Mouse (Mus musculus) lung, embryonic 15.5 days (tissue): ENCODE data around the gene P4ha1. TPM values are rescaled to one million over a fixed set of nuclear protein-coding genes. Genes with fewer than 3 reads are reported as not detected.
"Not testable (repeated sequence)": the region's sequence is repeated elsewhere in the genome, so short reads cannot be mapped to it uniquely, and the experiment has no call there.

Experiments
- ATAC-seq: fragments of 200-750 bp; cut with Nextera tagmentation; 2 replicates; pipeline ENCODE4 v1.8.0; 2017; ENCODE audit warnings: moderate number of reproducible peaks, borderline replicate concordance; ENCODE audit not compliant: low FRiP score, low TSS enrichment; ENCODE audit errors: extremely low read depth
- H3K27ac ChIP-seq: fragments of 300-500 bp; sonication (generic); 2 replicates; pipeline ENCODE4 v1.5.1; 2015; ENCODE audit warnings: moderate library complexity, mild to moderate bottlenecking, inconsistent platforms
- H3K27me3 ChIP-seq: fragments of 300-500 bp; sonication (generic); 2 replicates; pipeline ENCODE4 v1.6.1; 2015; ENCODE audit warnings: inconsistent platforms
- H3K36me3 ChIP-seq: fragments of 300-500 bp; sonication (generic); 2 replicates; pipeline ENCODE4 v1.6.1; 2015; ENCODE audit warnings: inconsistent platforms
- H3K4me1 ChIP-seq: fragments of 300-500 bp; sonication (generic); 2 replicates; pipeline ENCODE4 v1.6.1; 2015; ENCODE audit warnings: inconsistent platforms
- H3K4me2 ChIP-seq: fragments of 300-500 bp; sonication (generic); 2 replicates; pipeline ENCODE4 v1.6.1; 2015; ENCODE audit warnings: inconsistent platforms, mild to moderate bottlenecking, moderate library complexity
- H3K4me3 ChIP-seq: fragments of 300-500 bp; sonication (generic); 2 replicates; pipeline ENCODE4 v1.5.1; 2015; ENCODE audit warnings: mild to moderate bottlenecking, inconsistent platforms
- H3K9ac ChIP-seq: fragments of 300-500 bp; sonication (generic); 2 replicates; pipeline ENCODE4 v1.6.1; 2015; ENCODE audit warnings: inconsistent platforms
- H3K9me3 ChIP-seq: fragments of 300-500 bp; sonication (generic); 2 replicates; pipeline ENCODE4 v1.6.1; 2016; ENCODE audit warnings: inconsistent platforms
- WGBS: fragments of 180-500 bp; shearing (Covaris S2); methylation state at CpG from one replicate; pipeline ENCODE4 v1.1.7; 2015; 5-methylcytosine and 5-hydroxymethylcytosine counted together
- polyA plus RNA-seq: library from polyadenylated mRNA; unstranded; fragments of >200 nt; fragmentation: Nextera tagmentation; extraction: Ambion mirVana; gene quantifications from 2 replicates; pipeline ENCODE4 v1.2.1, GENCODE M21; 2015

P4ha1 gene
- polyA plus RNA-seq, 1 experiment from 2014 or later = 71.3 TPM

GRCm38 (mm10) chr10:59379927-59380326 lies 56.8 kb downstream of the P4ha1 start:
- Histone ChIP-seq H3K4me3 (no peak overlapping the region), H3K4me2 (no peak overlapping the region), H3K27me3 (no peaks in the 10 kb centered on the region), H3K36me3 (no peaks in the 10 kb centered on the region), H3K9me3 (no peaks in the 10 kb centered on the region), H3K4me1 (no peaks in the 10 kb centered on the region), H3K9ac (no peak overlapping the region), H3K27ac (no peak overlapping the region)
- 11% methylated on average over 3 of the region's 3 CpGs for WGBS
- no peak for ATAC-seq

GRCm38 (mm10) chr10:59380411-59380821 lies 57.3 kb downstream of the P4ha1 start:
- H3K4me1 ChIP-seq = no peaks in the 10 kb centered on the region
- H3K9ac ChIP-seq = no peak overlapping the region
- H3K4me3 ChIP-seq = no peak overlapping the region
- WGBS = 68% methylated on average over 2 of the region's 2 CpGs
- no peak overlapping the region for H3K27ac ChIP-seq
- H3K36me3 ChIP-seq = no peaks in the 10 kb centered on the region
- ATAC-seq = no peak
- H3K27me3 ChIP-seq = no peaks in the 10 kb centered on the region
- no peaks in the 10 kb centered on the region for H3K9me3 ChIP-seq
- H3K4me2 ChIP-seq = no peak overlapping the region

GRCm38 (mm10) chr10:59381563-59381962 lies 58.5 kb downstream of the P4ha1 start:
- H3K4me1 ChIP-seq, H3K27me3 ChIP-seq, H3K27ac ChIP-seq, H3K4me2 ChIP-seq, H3K36me3 ChIP-seq, ATAC-seq, H3K4me3 ChIP-seq, H3K9me3 ChIP-seq, H3K9ac ChIP-seq: not testable (repeated sequence)
- 85% methylated on average over 7 of the region's 10 CpGs for whole genome bisulfite sequencing

GRCm38 (mm10) chr10:59386951-59387350 lies 63.9 kb downstream of the P4ha1 start:
- Histone ChIP-seq H3K4me2 (no peak overlapping the region), H3K27me3 (no peaks in the 10 kb centered on the region), H3K9me3 (no peaks in the 10 kb centered on the region), H3K9ac (no peak overlapping the region), H3K27ac (no peak overlapping the region), H3K4me3 (no peak overlapping the region), H3K4me1 (no peaks in the 10 kb centered on the region), H3K36me3 (no peaks in the 10 kb centered on the region)
- ATAC-seq = no peak
- WGBS = 85% methylated on average over 8 of the region's 8 CpGs

- no peaks in the 10 kb centered on the region for H3K4me1 ChIP-seq
- WGBS = 92% methylated on average over 3 of the region's 3 CpGs
- H3K27me3 ChIP-seq = no peaks in the 10 kb centered on the region
- no peak for ATAC-seq
- H3K27ac ChIP-seq = no peak overlapping the region
- no peaks in the 10 kb centered on the region for H3K9me3 ChIP-seq
- no peak overlapping the region for H3K4me2 ChIP-seq
- no peak overlapping the region for H3K9ac ChIP-seq
- no peaks in the 10 kb centered on the region for H3K36me3 ChIP-seq
- no peak overlapping the region for H3K4me3 ChIP-seq
Observed at GRCm38 (mm10) chr10:59389652-59390051, 66.6 kb downstream of the P4ha1 start.

GRCm38 (mm10) chr10:59391907-59392306 lies 68.8 kb downstream of the P4ha1 start:
- no peak for ATAC-seq
- Histone ChIP-seq H3K4me3 (no peak overlapping the region), H3K4me2 (no peak overlapping the region), H3K27me3 (no peaks in the 10 kb centered on the region), H3K9me3 (no peaks in the 10 kb centered on the region), H3K4me1 (no peaks in the 10 kb centered on the region), H3K36me3 (no peaks in the 10 kb centered on the region), H3K9ac (no peak overlapping the region), H3K27ac (no peak overlapping the region)
- 35% methylated on average over 4 of the region's 4 CpGs for WGBS

- ATAC-seq = not testable (repeated sequence)
Observed at GRCm38 (mm10) chr10:59395461-59395860, 72.4 kb downstream of the P4ha1 start, which contains the start of gene Gm10273. Gene Gm10273, plus strand, starts transcription at chr10:59395632.

GRCm38 (mm10) chr10:59402899-59403792 lies 80.0 kb downstream of the P4ha1 start, which contains the start of gene Pla2g12b:
Gene Pla2g12b, plus strand, starts transcription at chr10:59403660.
- no peak within 1 kb of the TSS for H3K4me2 ChIP-seq
- no peaks in the 10 kb centered on the region for H3K36me3 ChIP-seq
- H3K9me3 ChIP-seq = no peaks in the 10 kb centered on the region
- no peak within 1 kb of the TSS for H3K9ac ChIP-seq
- H3K4me3 ChIP-seq = no peak within 1 kb of the TSS
- H3K4me1 ChIP-seq = no peaks in the 10 kb centered on the region
- H3K27me3 ChIP-seq = no peaks in the 10 kb centered on the region
- H3K27ac ChIP-seq = no peak within 1 kb of the TSS
- no peak for ATAC-seq
- WGBS = 62% methylated on average over 21 of the region's 21 CpGs

More at GRCm38 (mm10) chr10:59395461-59395860, 72.4 kb downstream of the P4ha1 start, which contains the start of gene Gm10273:
- 93% methylated on average over 13 of the region's 25 CpGs for WGBS
- H3K4me2 ChIP-seq, H3K27me3 ChIP-seq, H3K9ac ChIP-seq, H3K9me3 ChIP-seq, H3K4me3 ChIP-seq, H3K4me1 ChIP-seq, H3K27ac ChIP-seq, H3K36me3 ChIP-seq: not testable (repeated sequence)

- no peak for ATAC-seq
- no peak overlapping the region for H3K9ac ChIP-seq
- no peaks in the 10 kb centered on the region for H3K4me1 ChIP-seq
- no peaks in the 10 kb centered on the region for H3K27me3 ChIP-seq
- no peaks in the 10 kb centered on the region for H3K9me3 ChIP-seq
- H3K4me3 ChIP-seq = no peak overlapping the region
- H3K27ac ChIP-seq = no peak overlapping the region
- H3K36me3 ChIP-seq = no peaks in the 10 kb centered on the region
- H3K4me2 ChIP-seq = no peak overlapping the region
- 53% methylated on average over 10 of the region's 10 CpGs for WGBS
Observed at GRCm38 (mm10) chr10:59403793-59404149, 80.7 kb downstream of the P4ha1 start.

- no peaks in the 10 kb centered on the region for H3K4me1 ChIP-seq
- no peak overlapping the region for H3K4me3 ChIP-seq
- H3K27ac ChIP-seq = no peak overlapping the region
- H3K9me3 ChIP-seq = no peaks in the 10 kb centered on the region
- no peak overlapping the region for H3K9ac ChIP-seq
- ATAC-seq = no peak
- no peaks in the 10 kb centered on the region for H3K27me3 ChIP-seq
- H3K4me2 ChIP-seq = no peak overlapping the region
- WGBS = 46% methylated on average over 6 of the region's 6 CpGs
- H3K36me3 ChIP-seq = no peaks in the 10 kb centered on the region
Observed at GRCm38 (mm10) chr10:59408499-59408898, 85.4 kb downstream of the P4ha1 start.

- H3K27me3 ChIP-seq = no peaks in the 10 kb centered on the region
- H3K4me3 ChIP-seq = no peak overlapping the region
- H3K4me1 ChIP-seq = no peaks in the 10 kb centered on the region
- 70% methylated on average over 12 of the region's 12 CpGs for WGBS
- H3K9me3 ChIP-seq = no peaks in the 10 kb centered on the region
- no peak overlapping the region for H3K9ac ChIP-seq
- H3K4me2 ChIP-seq = no peak overlapping the region
- no peak overlapping the region for H3K27ac ChIP-seq
- no peak for ATAC-seq
- H3K36me3 ChIP-seq = no peaks in the 10 kb centered on the region
Observed at GRCm38 (mm10) chr10:59410264-59410663, 87.2 kb downstream of the P4ha1 start.

GRCm38 (mm10) chr10:59413711-59414110 lies 90.6 kb downstream of the P4ha1 start:
- Histone ChIP-seq H3K4me3 (no peak overlapping the region), H3K27me3 (no peaks in the 10 kb centered on the region), H3K36me3 (no peaks in the 10 kb centered on the region), H3K4me1 (no peaks in the 10 kb centered on the region), H3K27ac (no peak overlapping the region), H3K9ac (no peak overlapping the region), H3K4me2 (no peak overlapping the region), H3K9me3 (no peaks in the 10 kb centered on the region)
- WGBS = 91% methylated on average over 4 of the region's 4 CpGs
- ATAC-seq = no peak
